Mouse (Mus musculus) heart, adult 18-20 months (tissue): ENCODE data around the gene Asic3. TPM values are rescaled to one million over a fixed set of nuclear protein-coding genes. Genes with fewer than 3 reads are reported as not detected.

Experiments
- DNase-seq, 2 experiments: peaks; one replicate each; pipeline ENCODE4 v3.0.0; 2021 to 2022; ENCODE audit warnings: mixed read lengths in 1 of 2
- total RNA-seq, 2 experiments: library from RNA; stranded (reverse); gene quantifications; 2 replicates each; pipeline ENCODE4 v1.2.3; 2021

Asic3 gene
- total RNA-seq, 2 experiments from 2014 or later: not detected

DNA sequence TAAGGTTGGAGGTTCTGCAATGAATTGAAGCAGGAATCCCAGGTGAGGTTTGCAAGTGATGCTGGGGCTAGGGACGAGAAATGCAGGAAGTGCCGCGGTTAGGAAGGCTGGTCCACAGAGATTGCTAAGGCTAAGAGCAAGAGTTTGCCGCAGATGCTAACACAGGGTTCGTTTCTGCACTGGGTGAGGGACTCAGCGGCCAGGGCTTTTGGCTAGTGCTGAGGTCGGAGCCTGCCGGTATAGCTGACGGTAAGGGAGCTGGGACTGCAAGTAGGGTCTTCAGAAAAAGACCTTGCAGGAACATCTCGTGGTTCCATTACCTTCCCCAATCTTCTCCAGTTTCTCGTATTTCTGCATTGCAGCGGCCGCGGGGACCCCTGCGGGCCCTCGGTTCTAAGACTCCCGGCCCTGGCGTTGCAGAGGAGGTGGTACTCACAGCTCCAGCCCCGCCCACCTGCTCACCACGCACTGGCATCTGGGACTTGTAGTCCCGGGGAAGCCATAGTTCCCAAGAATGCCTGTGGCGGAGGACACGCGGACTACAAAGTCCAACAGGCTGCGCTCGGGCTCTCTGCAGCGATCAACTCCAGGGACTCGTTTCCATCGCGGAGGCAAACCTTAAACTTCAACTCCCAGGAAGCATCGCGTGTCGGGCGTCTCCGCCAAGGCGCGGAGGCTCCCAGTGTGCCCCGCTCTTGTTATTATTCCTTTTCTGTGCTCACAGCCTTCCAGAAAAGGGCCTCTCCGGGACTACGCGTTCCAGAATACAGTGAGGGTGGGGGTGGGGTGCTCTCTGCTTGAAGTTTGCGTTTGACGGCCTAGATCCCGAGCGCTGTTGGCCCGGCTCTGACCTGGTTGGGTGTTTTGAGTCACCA lies 10.2 kb downstream of the Asic3 start, which contains the start of the genes Cdk5 and Slc4a2:
Gene Cdk5 (minus strand): TSS at position 402 of the 875 bp plus-strand sequence.
Gene Slc4a2 (plus strand): TSS at position 709 of the 875 bp plus-strand sequence.
- DNase-seq: peak; percentile 98 to 100

DNA sequence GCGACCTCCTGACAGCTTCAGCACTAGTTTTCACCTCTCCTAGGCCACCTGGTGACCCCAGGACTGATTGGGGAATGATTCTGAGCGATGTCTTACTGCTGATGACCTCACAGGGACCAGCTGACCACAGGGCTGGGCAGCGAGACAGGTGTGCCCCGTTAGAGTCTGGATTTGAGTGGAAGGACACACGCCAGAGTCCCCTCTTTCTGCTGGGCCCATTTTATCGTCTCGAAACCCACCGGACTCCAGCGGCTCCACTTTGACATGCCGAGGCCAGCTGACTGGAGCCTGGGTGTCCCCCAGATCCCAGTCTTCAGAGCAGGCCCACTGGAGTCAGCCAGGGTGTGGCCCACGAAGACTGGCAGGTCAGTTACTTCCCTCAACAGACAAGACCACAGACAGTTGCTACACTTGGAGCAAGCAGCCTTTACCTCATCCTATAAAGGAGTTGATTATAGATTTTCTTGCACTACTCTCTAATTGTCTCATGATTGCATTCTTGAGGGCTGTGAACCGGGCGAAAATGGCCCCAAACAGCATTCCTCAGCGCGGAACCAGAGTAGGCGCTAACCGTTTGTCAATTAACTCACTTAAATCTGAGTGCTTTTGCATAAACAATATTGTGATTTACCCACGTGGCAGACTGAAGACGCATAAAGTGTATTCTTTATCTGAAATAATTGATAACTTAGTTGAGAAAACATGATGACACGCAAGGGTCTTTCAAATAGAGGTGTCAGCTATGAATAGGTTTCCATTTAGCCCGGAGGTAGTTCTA lies 11.0 kb downstream of the Asic3 start:
- no peak for DNase-seq

DNA sequence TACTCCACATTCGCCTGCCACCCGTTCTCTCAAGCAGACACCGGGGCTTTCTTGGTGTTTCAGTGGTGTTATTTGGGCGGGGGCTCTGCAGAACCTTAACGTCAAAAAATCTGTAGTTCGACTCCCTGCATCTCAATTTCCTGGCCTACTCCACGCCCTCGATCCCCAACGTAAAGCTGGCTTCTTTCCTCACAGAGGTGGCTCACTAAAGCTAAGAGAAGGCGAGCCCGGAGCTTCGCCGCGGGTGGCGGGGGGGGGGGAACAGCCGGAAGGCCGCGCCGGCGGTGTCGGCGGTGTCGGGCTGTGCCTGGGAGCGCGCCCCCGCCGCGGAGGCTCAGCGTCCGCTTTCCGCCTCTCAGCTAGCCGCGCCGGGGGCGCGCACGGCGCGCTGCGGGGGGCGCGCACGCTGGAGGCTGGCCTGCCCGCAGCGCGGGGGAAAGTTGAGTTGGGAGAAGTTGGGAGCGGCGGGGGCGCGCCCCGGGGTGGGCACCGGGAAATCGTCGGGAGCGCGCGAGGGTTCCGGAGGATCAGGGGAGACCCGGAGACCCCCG lies 11.7 kb downstream of the Asic3 start:
- peak; percentile 86 to 89 for DNase-seq

DNA sequence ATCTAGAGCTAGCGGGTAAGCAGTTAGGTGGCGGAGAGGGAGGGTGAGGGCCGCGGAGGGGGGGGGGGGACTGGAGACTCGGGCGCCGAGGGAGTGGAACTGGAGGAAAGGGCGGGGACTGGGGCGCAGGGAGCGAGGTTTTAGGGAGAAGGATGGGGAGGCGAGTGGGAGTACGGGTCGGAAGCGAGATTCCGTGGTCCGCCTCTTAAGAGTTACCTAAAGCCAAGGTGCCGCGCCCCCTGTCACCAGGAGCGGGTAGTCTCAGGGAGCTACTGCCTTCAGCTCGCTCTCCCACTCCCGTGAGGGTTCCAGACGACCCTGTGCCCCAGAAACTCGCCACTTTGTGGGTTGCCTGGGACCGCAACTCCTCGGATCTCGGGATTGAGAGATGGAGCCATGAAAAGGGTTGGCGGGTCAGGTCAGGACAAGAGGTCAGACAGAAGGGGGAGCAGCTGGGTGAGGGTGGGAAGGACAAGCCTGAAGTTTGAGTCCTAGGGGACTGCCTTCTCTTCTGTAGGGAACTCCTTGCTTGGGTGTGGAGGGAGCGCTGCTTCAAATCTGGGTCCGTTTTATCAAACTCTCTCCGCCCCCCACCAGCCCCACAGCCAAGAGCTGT lies 12.3 kb downstream of the Asic3 start:
- peak in 1 of 2 experiments; percentile 72 for DNase-seq

DNA sequence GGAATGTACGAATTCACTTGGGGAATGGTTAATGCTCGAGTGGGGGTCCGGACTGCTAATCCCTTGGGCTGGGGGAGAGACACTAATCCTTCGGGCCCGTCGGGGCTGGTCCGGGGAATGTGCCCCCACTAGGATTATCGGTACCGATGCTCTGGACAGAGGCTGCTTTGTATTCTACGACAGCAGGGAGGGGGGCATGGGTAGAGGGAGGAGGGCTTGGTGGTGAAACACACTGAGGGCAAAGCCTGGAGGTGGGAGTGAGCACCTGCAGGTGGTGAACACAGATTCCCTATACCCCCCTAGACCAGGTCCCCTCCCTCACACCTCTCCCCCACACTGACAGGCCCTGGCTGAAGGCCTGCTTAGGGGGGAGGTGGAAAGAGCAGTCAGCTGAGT lies 12.8 kb downstream of the Asic3 start:
- no peak for DNase-seq

DNA sequence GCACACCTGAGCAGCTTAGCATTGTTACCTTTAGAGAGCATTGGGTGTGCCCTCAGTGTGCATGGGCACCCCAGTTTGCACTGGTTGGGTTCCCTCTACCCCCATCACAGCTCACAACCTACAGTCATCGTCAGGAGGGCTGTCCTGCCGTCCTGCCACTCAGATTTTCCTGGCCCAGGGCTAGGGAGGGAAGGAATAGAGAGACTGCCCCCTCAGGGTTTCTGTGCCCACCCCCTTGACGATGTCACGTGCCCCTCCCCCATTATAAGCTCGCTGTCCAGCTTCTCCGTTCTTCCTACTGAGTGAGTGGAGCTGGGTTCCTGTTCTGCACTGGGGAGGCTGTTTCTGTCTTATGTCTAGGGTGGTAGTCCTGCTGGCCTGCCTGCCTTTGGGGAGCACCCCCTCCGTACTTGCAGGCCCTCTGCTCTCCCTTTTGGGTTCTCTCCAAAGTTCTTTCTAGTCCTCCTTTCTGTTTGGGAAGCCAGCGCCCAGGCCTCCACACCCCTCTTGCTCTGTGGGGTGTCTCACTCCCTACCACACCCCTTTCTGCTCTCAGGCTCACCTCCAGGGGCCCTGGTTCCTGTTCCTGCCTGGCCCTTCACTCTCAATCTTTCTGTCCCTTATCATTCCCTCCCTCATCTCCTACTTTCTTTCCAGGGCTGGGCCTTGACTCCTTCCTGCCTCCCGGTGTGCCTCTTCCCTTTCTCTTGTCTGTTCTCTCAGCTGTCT lies 13.5 kb downstream of the Asic3 start:
- no peak for DNase-seq

DNA sequence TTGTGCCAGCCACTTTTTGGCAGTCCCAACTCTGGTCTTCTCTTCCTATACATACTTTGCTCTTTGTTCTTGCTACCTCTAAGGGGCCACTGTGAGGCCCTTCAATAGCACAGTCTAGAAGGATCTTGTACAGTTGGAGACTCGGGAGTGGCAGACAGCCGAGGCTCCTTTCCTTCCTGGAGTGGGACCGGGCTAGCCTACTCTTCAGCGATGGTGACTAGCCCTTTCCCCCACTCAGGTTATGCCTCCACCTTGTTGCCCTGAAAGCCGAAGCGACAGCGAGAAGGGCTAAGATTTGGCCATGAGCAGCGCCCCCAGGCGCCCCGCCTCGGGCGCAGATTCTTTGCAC lies 14.1 kb downstream of the Asic3 start:
- no peak for DNase-seq

DNA sequence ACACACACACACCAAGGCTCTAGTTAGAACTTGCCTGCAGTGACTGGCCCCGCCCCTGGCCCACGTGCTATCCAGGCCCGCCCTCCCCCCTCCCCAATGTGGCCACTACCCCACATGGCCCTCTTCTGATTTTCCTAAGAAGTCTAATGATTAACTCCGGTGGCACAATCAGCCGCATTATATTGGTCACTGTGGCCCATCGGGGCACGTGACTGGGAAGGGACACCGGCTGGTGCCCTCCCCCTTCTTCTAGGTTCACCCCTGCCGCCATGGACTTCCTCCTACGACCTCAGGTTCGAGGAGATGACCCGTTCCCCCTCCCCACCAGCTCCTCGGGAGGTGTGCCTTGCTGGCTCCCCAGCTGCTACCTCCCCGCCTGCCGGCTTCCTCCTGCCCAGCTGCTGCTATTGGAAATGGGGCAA lies 14.8 kb downstream of the Asic3 start:
- no peak for DNase-seq

DNA sequence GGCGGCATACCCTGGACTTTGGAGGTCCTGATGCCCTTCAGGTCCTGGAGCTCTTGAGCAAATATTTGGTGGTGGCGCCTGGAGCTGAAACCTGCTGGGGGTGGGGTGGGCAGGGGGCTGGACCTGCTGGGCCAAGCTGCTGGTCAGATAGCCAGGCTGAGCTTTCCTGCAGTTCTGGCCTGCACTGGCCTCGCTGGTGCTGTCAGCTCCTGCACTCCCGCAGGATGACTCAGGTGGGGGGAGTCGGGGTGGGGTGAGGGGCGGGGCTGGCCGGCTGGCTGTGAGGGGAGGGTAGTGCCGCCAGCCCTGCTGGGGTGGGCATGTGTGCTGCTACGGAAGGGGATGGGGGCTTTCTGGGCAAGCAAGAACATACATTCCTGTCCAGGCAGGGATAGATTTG lies 15.4 kb downstream of the Asic3 start:
- no peak for DNase-seq

DNA sequence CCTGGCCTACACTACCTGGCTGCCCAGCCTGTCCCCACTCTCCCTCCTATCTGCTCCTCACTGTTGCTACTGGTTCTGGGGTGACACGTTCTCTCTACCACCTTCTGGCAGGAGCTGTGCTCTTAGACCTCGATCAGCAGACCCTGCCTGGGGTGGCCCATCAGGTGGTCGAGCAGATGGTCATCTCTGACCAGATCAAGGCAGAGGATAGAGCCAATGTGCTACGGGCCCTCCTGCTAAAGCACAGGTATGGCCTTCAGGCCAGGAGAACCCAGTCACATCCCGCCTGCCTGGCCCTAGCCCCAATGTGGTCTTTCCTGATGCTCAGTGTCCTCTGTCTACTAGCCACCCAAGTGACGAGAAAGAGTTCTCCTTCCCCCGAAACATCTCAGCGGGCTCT lies 20.8 kb downstream of the Asic3 start:
- peak in 1 of 2 experiments; percentile 23 for DNase-seq

DNA sequence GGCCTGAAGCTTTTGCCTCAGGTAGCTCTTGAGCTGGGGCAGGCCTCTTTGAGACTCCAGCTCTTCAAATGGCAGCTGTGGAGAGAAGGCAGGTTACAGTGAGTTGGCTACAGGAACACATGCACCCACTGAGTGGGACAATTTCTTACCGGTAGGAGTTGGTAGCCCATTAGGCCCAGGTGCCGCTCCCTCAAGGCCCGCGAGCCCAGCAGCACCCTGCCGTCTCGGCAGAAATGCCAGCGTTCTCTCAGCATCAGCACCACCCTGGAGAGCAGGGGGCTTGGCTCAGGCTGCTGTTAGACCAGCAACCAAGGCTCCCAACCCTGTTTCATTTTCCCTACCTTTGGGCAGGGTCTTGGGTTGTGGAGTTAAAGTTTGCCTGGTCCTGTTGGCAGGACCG lies 28.0 kb downstream of the Asic3 start:
- DNase-seq: no peak

DNA sequence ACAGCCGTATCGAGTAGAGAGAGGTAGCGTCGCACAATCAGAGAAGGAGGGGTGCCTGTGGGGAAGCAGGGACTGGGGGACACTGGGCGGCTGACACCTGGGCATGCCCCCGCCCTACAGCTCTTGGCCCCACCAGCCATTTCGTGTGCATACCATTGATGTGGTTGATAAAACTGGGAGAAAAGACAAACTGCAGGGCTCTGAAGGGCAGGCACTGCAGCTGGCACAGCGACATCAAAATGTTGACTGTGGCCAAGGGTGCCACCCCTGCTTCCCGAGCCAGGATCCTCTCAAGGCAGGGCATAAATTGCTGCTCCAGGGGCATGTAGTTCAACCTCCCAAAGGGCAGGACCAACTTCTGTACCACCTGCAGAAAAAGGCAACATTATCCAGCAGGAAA lies 28.8 kb downstream of the Asic3 start:
- peak in 1 of 2 experiments; percentile 25 for DNase-seq

DNA sequence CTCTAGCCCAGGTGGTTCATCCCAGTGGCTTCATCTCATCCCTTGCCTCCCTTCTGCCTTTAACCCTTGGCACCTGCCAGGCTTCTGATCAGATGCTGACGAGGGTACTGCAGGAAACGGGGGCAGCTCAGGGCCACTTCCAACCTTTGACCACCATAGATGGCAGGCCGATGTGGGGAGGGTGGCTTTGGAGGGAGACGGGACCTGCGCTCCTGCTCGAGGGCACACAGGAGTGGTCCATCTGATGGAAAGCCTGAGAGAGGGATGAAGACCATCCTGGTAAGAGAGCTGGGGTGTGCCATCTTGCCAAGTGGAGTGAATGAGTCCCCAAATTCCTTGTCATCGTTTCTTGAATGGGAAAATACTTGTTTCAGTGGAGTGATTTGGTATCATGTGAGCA lies 30.0 kb downstream of the Asic3 start:
- DNase-seq: no peak

DNA sequence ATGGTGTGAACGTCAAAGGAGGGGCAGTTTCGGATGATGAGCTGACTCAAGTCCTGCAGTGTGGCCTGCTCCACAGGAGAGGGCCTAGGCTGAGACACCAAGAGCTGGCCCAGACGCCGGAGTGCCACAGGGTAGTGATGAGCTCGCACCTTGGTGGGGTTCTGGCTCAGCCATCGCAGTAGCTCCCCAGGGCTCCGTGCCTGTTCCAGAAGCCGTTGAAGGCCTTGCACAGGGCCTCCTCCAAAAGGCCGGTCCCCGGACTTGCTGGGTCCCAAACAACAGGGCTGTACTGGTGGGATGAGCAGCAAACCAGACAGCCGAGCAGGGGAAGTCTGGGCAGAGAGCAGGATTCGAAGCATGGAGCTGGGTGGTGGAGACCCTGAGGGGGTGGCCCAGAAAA lies 30.7 kb downstream of the Asic3 start:
- no peak for DNase-seq

DNA sequence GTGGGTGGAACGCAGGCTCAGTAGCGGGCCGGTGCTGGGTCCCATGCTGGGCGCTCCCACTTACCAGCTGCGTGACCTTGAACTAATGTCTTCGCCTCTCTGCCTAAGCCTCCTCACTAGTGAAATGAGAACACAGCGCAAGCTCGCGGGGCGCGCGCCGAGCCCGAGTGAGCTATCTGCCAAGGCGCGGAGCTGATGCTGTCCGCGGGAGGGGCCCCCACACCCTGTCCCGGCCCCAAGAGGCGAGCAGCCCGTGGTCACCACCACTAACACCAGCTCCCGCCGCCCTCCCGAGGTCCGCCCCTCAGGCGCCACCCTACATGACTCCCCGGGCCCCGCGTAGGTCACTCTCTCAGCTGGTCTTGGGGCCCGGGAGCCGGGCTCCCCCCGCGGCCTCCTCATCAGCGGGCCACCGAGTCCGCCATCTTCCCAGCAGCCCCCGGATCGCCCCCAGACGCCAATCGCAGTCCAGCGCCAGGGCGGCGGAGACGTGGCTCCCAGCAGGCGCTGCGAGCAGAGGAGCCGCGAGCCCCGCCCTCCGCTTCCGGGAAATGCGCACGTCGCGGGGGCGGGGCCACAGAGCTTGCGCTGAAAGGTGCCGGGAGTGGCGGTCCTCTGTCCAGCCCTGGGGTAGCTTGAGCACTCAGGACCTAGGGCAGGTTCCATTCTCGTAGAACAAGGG lies 31.7 kb downstream of the Asic3 start, which contains the start of gene Fastk:
Gene Fastk (minus strand): TSS at position 542 of the 682 bp plus-strand sequence.
- DNase-seq: peak; percentile 96 to 97

DNA sequence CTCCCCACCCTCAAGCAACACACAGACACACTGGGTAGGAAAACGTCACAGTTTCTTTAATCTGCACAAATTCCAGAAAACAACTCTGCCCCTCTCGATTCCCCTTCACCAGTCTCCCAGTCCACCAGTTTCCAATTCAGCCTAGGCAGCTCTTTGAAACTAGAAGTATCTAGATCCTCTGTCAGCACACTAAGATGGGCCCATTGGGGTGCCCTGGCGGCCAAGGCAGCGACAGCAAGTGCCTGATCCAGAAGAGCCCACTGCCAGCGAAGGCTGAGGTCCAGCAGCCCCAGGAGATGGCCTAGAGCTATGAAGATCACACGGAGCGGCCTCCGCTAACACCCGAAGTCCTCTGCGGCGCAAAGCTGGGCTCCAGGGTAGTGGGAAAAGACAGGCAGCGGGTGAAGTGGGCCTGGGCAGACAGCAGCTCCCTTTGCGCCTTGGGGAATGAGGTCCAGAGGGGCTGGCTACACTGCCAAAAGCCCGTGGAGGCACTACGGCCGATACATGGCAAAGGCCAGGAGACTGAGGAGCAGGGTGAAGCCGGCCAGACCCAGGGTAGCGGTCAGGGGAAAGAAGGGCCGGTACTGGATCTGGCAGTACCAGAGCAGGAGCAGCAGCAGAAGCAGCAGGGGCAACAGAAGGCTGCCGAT lies 32.4 kb downstream of the Asic3 start:
- DNase-seq: no peak

DNA sequence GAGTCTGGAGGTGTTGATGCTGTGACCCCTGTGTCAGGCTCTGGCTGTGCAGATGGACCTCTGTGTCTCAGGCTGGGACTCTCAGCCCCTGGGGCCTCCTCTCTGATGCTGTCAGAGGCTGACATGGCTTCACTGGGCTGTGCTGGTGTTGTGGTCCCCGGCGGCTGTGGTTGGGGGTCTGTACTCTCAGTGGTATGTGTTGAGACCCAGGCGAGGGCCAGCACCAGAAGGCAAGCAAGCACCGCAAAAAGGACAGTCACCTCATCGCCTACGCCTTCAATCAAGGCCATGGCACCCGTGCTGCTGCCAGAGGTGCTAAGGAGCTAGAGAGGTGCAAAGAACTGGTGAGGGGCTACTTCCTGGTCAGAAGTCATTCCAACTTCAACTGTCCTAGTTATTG lies 33.4 kb downstream of the Asic3 start:
- DNase-seq: no peak

DNA sequence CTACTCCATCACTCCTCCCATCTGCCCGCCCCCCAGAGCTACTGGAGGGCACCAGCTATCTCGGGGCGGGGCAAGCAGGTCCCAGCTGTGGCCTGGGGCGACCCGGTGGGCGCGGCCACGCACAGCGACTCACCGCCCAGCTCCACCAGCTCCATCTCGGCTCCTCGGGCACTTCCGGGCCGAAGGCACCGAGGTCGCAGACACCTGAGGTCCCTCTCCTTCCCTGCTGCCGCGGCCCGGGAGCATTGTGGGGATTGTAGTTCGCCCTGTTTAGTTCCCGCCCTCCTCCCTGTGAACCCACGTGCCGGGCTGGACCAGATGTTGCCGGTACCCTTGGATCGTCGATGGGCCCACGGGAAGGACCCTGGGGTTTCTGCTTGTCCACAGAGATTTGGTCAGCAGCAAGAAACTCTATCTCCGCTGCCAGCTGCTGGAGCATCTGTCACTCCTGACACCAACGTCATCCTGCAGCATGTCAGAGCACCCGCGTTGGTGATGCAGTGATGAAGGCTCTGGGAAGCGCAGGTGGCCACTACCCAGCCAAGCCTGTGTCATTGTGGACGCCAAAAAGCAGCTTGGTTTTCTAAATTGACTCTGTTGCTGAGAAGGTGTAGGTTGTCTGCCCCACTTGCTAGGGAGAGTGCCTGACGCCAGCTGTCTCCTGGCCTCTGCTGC lies 34.6 kb downstream of the Asic3 start, which contains the start of gene Tmub1:
Gene Tmub1 (minus strand): TSS at position 231 of the 675 bp plus-strand sequence.
- DNase-seq: peak; percentile 88 to 89

DNA sequence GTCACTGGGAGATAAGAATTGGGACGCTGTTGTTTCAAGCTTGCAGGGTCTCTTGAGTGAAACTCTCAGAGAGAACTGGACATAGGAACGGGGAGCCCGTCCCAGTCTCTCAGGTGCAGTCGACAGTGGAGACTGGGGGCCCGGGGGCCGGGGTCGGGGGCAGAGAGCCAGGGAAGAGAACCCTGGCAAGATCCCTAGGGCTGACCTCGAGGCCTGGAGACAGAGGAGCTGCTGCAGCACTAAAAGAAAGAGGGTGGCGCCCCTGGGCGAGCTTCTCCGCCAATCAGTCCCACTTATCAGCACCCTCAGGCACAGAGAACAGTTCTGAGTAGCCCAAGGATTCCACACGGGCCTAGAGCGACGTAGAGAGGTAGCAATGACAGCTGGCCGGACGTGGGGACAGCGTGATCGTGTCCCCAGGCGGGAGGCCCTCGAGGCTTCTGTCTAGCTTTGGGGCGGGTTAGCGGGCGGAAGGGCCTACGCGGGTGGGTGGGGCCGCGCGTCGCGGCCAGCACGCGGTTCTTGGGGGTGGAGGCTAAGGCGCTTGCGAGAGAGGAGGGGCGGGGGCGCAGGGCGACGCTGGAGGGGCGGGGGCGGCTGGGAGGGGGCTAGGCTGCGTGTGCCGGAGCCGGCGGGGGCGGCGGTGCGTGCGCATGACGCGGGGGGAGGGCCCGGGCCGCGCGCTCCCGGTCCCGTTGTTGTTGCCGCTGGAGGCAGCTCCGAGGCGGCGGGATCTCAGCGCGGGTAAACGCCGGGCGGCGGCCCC lies 38.3 kb downstream of the Asic3 start:
- peak; percentile 85 to 92 for DNase-seq
